Comparison of ENCODE assay signal across 8 mouse cellular contexts in the genomic region with DNA sequence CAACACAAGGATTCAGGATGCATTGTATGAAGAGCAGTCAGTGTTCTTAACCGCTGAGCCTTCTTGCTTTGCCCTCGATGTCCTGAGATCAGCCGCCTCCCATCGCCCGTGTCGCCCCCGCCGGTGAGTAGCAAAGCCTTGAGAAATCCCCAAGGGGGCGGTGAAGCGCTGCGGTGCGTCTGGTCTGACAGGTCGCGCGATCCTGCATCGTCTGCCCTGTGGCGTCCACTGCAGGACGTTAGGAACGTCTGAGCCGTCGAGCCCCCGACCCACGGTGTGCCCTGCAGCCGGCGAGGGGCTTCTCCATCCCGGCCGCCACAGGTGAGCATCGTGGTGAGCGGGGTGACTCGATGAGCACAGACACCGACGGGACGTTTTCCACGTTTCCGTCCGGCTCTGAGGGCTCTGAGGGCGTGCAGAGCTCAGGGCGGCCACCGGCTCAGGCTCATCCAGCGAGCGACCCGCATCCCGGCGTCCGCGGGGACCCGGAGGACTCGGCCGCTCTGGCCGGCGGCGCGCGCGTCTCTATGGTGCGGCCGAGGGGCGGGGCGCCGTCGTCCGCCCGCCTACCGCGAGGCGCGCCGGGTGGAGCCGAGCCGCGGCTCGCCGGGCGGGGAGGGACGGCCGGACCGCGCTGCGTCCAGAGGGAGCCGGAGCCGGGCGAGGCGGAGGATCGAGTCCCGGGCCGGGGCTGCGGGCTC. TPM values are rescaled to one million over a fixed set of nuclear protein-coding genes. Genes with fewer than 3 reads are reported as not detected.
DNase-seq lines count a peak whose midpoint lies in the region; ATAC-seq lines count a peak whose summit lies in the region.

Gene Tmem267 (plus strand): TSS at position 160 of the 701 bp plus-strand sequence.
Gene 3110070M22Rik (minus strand): TSS at position 504 of the 701 bp plus-strand sequence.

- peaks cover 18% of the 10 kb centered on the region for H3K9me3 ChIP-seq in embryonic facial prominence, embryonic 13.5 days
- H3K9me3 ChIP-seq in heart, embryonic 11.5 days (replicated peaks; ENCODE audit: control insufficient read depth, low read length) = peaks cover 12% of the 10 kb centered on the region
- peaks cover 10% of the 10 kb centered on the region for H3K9me3 ChIP-seq in kidney, embryonic 16.5 days (ENCODE audit: low read length)
- H3K9me3 ChIP-seq in limb, embryonic 15.5 days = peaks cover 13% of the 10 kb centered on the region

- H3K9ac ChIP-seq in embryonic facial prominence, embryonic 13.5 days = 0 out of 2 replicates have a peak within 1 kb of the TSS, but pooled peaks have one; percentile 37
- no peak within 1 kb of the TSS for H3K9ac ChIP-seq in heart, embryonic 11.5 days (ENCODE audit: low read depth, low read length)
- peak within 1 kb of the TSS; percentile 14; the same call in 1 of the 2 replicates for H3K9ac ChIP-seq in kidney, embryonic 16.5 days (replicated peaks; ENCODE audit: low read length)
- no peak within 1 kb of the TSS for H3K9ac ChIP-seq in limb, embryonic 15.5 days

- H3K36me3 ChIP-seq in embryonic facial prominence, embryonic 13.5 days = peaks cover 47% of the 10 kb centered on the region
- H3K36me3 ChIP-seq in heart, embryonic 11.5 days (ENCODE audit: control insufficient read depth, insufficient read depth, low read length) = peaks cover 10% of the 10 kb centered on the region
- peaks cover 31% of the 10 kb centered on the region for H3K36me3 ChIP-seq in kidney, embryonic 16.5 days (ENCODE audit: insufficient read depth, low read length)
- H3K36me3 ChIP-seq in limb, embryonic 15.5 days = peaks cover 36% of the 10 kb centered on the region

- no peaks in the 10 kb centered on the region for H3K27me3 ChIP-seq in embryonic facial prominence, embryonic 13.5 days
- H3K27me3 ChIP-seq in heart, embryonic 11.5 days (ENCODE audit: control insufficient read depth, insufficient read depth, low read length) = no peaks in the 10 kb centered on the region
- no peaks in the 10 kb centered on the region for H3K27me3 ChIP-seq in kidney, embryonic 16.5 days (ENCODE audit: insufficient read depth, low read length)
- H3K27me3 ChIP-seq in limb, embryonic 15.5 days = no peaks in the 10 kb centered on the region

- no peak for ATAC-seq in embryonic facial prominence, embryonic 13.5 days (ENCODE audit: insufficient number of reproducible peaks, insufficient read depth, low FRiP score, low TSS enrichment, low read depth)
- no peak for ATAC-seq in heart, embryonic 11.5 days (replicated peaks; ENCODE audit: insufficient number of reproducible peaks, low FRiP score, low TSS enrichment)
- no peak for ATAC-seq in kidney, embryonic 16.5 days (ENCODE audit: low FRiP score, low TSS enrichment)
- ATAC-seq in limb, embryonic 15.5 days (ENCODE audit: insufficient number of reproducible peaks, low FRiP score, low TSS enrichment, low read depth) = no peak

- H3K4me2 ChIP-seq in embryonic facial prominence, embryonic 13.5 days = peak within 1 kb of the TSS; percentile 41
- H3K4me2 ChIP-seq in heart, embryonic 11.5 days = peak within 1 kb of the TSS; percentile 41
- H3K4me2 ChIP-seq in kidney, embryonic 16.5 days (replicated peaks; ENCODE audit: low read depth, low read length) = peak within 1 kb of the TSS; percentile 31
- peak within 1 kb of the TSS; percentile 28 for H3K4me2 ChIP-seq in limb, embryonic 15.5 days

- H3K27ac ChIP-seq in embryonic facial prominence, embryonic 13.5 days = peak within 1 kb of the TSS; percentile 1; the same call in 1 of the 2 replicates
- H3K27ac ChIP-seq in heart, embryonic 11.5 days (ENCODE audit: low read depth, low read length) = 0 out of 2 replicates have a peak within 1 kb of the TSS, but pooled peaks have one; percentile 6
- H3K27ac ChIP-seq in kidney, embryonic 16.5 days (ENCODE audit: low read length) = peak within 1 kb of the TSS; percentile 0; the same call in 1 of the 2 replicates
- H3K27ac ChIP-seq in limb, embryonic 15.5 days = no peak within 1 kb of the TSS

- peak; percentile 75 to 86 for DNase-seq in spleen, adult 18-20 months
- no peak for DNase-seq in spleen, adult 12 weeks (ENCODE audit: low spot score)
- peak; percentile 74 for DNase-seq in neural tube, embryonic 10.5 days (ENCODE audit: extremely low spot score, low spot score)
- DNase-seq in telencephalon, adult 2 months (ENCODE audit: low read depth, low spot score) = peak; percentile 71

- no peaks in the 10 kb centered on the region for H3K4me1 ChIP-seq in embryonic facial prominence, embryonic 13.5 days
- H3K4me1 ChIP-seq in heart, embryonic 11.5 days (ENCODE audit: control insufficient read depth, insufficient read depth, low read length) = no peaks in the 10 kb centered on the region
- H3K4me1 ChIP-seq in kidney, embryonic 16.5 days (ENCODE audit: insufficient read depth, low read length) = no peaks in the 10 kb centered on the region
- no peaks in the 10 kb centered on the region for H3K4me1 ChIP-seq in limb, embryonic 15.5 days

- no peak within 1 kb of the TSS for H3K4me3 ChIP-seq in embryonic facial prominence, embryonic 13.5 days
- no peak within 1 kb of the TSS for H3K4me3 ChIP-seq in heart, embryonic 11.5 days (ENCODE audit: low read depth, low read length)
- no peak within 1 kb of the TSS for H3K4me3 ChIP-seq in kidney, embryonic 16.5 days (ENCODE audit: low read length)
- H3K4me3 ChIP-seq in limb, embryonic 15.5 days = no peak within 1 kb of the TSS

- 80% methylated on average over 87 of the region's 87 CpGs for WGBS in embryonic facial prominence, embryonic 13.5 days
- 80% methylated on average over 87 of the region's 87 CpGs for WGBS in heart, embryonic 11.5 days (ENCODE audit: insufficient replicate concordance)
- WGBS in kidney, embryonic 16.5 days = 71% methylated on average over 87 of the region's 87 CpGs
- 80% methylated on average over 87 of the region's 87 CpGs for WGBS in limb, embryonic 15.5 days

RNA-seq across cellular contexts. Expression of gene Tmem267, which starts in this region (rescaled TPM):
- 1.8 and 3.0 TPM in 2 replicates for polyA plus RNA-seq in embryonic facial prominence, embryonic 13.5 days (2015; fragmentation: Nextera tagmentation; extraction: Ambion mirVana)
- polyA plus RNA-seq in heart, embryonic 11.5 days (2014; fragmentation: Nextera tagmentation; extraction: Ambion mirVana) = 1.0 and 1.6 TPM in 2 replicates
- polyA plus RNA-seq in kidney, embryonic 16.5 days (2015; fragmentation: Nextera tagmentation; extraction: Ambion mirVana) = 1.5 and 1.6 TPM in 2 replicates
- 1.2 and 1.4 TPM in 2 replicates for polyA plus RNA-seq in limb, embryonic 15.5 days (2015; fragmentation: Nextera tagmentation; extraction: Ambion mirVana)

RNA-seq across cellular contexts. Expression of gene 3110070M22Rik, which starts in this region (rescaled TPM):
- polyA plus RNA-seq in embryonic facial prominence, embryonic 13.5 days (2015; fragmentation: Nextera tagmentation; extraction: Ambion mirVana) = 1.7 and 2.3 TPM in 2 replicates
- 0.86 and 1.8 TPM in 2 replicates for polyA plus RNA-seq in heart, embryonic 11.5 days (2014; fragmentation: Nextera tagmentation; extraction: Ambion mirVana)
- polyA plus RNA-seq in kidney, embryonic 16.5 days (2015; fragmentation: Nextera tagmentation; extraction: Ambion mirVana) = 0.79 and 1.5 TPM in 2 replicates
- polyA plus RNA-seq in limb, embryonic 15.5 days (2015; fragmentation: Nextera tagmentation; extraction: Ambion mirVana) = 0.93 and 1.1 TPM in 2 replicates

Comparison
In these comparisons a context has a peak if more than half of its experiments do, and no peak if none do; other contexts are left out.
1. H3K9ac ChIP-seq: peak in embryonic facial prominence, embryonic 13.5 days (single experiment) and kidney, embryonic 16.5 days (single experiment); none in heart, embryonic 11.5 days (single experiment) and limb, embryonic 15.5 days (single experiment).
2. Peak in every context shown above with its lines, with median percentiles within 50 percentile points of each other: H3K4me2 ChIP-seq.